Mouse (Mus musculus): ENCODE results near the gene Pgc. TPM values are rescaled to one million over a fixed set of nuclear protein-coding genes. Genes with fewer than 3 reads are reported as not detected.

Gene Pgc
- total RNA-seq, 2 experiments from 2014 or later = not detected

DNA sequence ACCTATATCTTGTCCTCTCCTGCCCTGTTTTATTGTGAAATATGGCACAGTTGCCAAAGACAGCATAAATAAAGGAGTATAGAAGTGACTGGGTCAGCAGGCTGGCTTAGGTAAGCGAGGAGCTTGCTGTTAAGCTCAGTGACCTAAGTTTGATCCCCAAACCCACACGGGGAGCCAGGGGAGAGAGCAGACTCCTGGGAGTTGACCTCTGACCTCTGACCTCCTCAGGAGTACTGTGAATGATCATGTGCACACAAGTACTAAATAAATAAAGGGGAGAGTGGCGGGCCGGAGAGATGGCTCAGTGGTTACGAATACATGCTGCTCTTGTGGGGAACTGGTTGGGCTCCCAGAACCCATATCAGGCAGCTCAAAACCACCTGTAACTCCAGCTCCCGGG, 23.5 kb downstream of the Pgc start:
- DNase-seq = no peak

DNA sequence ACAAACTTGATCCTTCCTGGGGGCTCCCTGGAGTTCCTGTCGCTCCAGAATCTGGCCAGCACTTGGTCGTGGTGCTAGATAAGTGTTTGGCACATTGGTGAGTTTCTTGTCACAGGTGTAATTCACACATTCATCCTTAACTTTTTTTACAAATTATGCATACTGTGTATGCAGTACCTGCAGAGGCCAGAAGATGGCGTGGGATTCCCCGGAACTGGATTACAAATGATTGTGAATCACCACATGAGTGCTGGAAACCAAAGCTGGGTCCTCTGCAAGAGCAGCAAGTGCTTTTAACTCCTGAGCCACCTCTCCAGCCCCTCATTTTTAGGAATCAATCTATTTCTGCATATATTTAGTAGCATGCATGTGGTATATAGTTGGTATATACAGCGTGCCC, 25.2 kb downstream of the Pgc start:
- DNase-seq = no peak

DNA sequence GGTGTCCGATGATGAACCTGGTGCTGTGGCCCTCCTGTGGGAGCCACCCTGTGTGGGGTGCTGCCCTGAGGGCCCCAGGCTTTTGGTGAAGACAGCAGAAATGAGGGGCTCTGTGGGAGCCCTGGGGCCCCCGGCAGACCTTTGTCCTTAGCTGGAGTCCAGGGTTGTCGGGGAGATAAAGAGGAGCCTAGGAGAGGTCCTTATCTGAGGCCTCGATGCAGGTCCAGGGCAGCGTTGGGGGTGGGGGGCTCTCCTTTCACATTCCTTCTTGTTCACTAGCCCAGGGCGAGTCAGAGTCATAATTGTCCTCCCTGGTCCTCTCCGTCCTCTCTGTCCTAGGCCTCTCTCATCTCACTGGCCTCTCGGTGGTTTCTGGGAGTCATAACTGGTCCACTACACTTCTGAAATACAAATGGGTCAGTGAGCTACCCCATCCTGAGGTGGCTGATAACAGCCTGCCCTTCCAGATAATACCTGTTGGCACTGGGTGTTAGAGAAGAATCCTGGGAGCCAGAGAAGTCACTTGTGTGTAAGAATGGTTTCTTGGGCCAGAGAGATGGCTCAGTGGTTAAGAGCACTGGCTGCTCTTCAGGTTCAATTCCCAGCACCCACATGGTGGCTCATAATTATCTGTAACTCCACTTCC, 26.6 kb downstream of the Pgc start:
- no peak for DNase-seq

DNA sequence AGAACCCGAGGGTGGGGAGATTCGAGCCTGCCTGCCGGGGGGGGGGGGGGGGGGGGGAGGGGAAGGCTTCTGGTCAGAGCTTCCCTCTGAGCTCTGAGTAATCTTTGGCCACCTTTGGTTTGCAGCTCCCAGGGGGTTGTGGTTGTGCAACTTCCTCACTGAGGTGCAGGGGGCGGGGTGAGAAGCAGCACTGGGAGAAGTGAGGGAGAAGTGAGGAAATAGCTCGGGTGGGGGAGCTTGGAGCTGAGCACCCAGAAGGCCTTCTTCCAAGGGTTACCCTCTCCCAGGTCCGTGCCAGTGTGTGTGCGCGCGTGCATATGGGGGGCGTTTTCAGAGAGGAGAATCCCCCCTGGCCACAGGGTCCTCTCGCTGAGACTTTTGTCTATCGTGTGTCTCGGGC, 27.6 kb downstream of the Pgc start:
- peak; percentile 43 to 71 for DNase-seq

- no peak for DNase-seq
Measured at GRCm38 (mm10) chr17:47756366-47756765, 29.7 kb downstream of the Pgc start.

- no peak for DNase-seq
Measured at GRCm38 (mm10) chr17:47757056-47757610, 30.5 kb downstream of the Pgc start.

DNA sequence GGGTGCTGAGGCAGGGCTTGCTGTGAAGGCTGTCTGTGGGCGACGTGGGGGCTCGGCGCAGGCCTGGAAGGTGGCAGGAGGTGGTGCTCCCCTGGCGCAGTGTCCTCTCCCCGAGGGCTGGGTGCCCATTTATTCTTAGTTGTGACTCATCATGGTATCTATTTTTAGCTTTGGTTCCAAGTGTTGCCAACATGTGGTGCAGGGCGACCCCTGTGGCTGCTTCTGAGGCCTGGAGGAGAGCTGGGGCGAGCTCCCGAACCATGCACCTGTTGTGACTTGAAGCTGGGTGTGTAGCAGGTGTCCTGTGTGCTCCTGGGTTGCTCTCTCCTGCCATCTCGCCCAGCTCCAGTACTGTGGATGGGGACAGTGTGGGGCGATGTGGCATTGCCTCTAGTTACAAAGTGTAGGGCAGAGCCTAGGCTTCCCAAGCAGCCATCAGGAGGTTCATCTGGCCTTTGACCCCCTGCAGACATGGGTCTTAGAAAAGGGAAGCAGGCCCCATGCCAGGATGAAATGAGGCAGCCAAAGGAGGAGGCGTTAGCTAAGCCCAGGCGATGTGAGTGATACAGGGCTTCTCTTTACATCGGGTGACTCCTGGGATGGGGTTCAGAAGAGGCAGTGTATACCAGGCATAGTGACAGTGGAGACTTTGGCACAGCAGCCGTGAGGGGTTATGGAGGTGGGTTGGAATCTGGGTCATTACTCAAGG, 33.2 kb downstream of the Pgc start:
- DNase-seq = peak; percentile 66 to 80

DNA sequence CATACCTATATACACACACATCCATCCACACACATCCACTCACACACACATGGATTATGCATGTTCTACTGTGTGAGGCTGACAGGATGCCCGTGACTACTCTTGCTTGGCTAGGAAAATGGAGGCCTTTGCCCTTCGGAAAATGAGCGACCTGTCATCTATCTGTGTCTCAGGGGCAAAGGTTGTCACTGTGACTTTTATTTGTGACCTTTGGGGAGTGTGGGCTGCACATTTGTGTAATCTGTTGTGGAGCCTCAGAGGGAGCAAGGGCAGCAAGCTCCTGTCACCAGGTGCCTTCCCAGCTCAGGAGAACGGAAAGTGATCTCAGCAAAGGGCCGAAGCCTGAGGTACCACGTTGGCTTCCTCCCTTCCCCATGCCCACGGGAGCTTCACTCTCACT, 35.4 kb downstream of the Pgc start:
- no peak for DNase-seq

DNA sequence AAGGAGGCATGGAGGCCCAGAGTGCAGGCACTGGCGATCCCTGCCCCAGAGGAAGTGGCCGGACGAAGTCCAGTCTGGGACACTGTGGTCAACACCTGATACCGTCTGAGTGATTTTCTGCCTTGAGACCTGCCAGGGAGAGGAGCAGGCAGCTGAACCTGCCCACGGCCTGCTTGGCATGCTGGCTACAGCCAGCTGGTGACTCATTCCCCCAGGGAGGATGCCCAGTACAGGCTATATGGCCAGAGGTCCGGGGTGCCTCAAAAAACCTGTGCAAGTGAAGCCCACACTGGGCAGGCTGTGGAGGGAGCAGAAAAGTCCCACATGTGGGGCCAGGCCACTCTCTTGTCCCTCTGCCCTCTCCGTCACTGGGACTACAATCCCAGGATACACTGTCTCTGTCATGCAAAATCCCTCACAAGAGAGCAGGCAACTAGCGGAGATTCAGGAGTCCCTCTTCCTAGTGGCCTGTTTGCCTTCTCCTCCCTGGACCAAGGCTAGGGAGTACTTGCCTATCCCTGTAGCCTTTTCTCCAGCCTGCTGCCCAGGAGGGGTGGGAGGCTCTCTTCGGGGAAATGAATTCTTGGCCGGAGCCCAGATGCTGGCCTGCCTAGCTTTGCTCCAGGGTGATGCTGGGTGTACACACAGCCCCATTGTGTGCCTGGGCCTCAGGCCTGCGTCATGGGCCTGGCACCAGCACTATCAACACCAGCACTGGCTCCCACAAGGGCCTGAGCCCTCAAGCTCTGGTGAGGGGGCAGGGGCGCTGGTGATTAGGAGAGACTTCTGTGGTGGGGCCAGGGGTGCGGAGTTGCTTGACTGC, 36.1 kb downstream of the Pgc start:
- peak; percentile 59 to 70 for DNase-seq

GRCm38 (mm10) chr17:47765986-47766385, 39.3 kb downstream of the Pgc start:
- no peak for DNase-seq

- DNase-seq = no peak
Measured at GRCm38 (mm10) chr17:47766407-47767043, 39.9 kb downstream of the Pgc start.

DNA sequence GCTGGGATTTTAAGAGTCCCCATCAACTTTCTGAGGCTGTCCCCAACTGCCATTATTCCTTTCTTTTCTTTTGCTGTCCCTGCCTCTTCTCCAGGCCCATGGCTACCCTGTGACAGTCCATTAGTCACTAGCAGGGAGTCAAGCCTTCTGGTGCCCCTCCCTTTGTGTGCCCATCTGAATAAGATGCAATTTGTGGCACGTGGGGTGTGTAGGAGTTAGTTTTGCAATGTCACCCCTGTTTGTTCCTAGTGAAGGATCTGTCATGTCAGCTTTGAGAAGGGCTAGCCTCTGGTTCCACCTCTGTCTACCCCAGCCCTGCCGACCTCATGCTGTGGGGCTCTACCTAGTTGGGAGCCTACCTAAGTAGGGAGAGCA, 40.4 kb downstream of the Pgc start:
- no peak for DNase-seq

- DNase-seq = no peak
Measured at GRCm38 (mm10) chr17:47767456-47768141, 41.0 kb downstream of the Pgc start.

- DNase-seq = peak; percentile 43 to 54
Measured at GRCm38 (mm10) chr17:47768707-47769276, 42.1 kb downstream of the Pgc start.

DNA sequence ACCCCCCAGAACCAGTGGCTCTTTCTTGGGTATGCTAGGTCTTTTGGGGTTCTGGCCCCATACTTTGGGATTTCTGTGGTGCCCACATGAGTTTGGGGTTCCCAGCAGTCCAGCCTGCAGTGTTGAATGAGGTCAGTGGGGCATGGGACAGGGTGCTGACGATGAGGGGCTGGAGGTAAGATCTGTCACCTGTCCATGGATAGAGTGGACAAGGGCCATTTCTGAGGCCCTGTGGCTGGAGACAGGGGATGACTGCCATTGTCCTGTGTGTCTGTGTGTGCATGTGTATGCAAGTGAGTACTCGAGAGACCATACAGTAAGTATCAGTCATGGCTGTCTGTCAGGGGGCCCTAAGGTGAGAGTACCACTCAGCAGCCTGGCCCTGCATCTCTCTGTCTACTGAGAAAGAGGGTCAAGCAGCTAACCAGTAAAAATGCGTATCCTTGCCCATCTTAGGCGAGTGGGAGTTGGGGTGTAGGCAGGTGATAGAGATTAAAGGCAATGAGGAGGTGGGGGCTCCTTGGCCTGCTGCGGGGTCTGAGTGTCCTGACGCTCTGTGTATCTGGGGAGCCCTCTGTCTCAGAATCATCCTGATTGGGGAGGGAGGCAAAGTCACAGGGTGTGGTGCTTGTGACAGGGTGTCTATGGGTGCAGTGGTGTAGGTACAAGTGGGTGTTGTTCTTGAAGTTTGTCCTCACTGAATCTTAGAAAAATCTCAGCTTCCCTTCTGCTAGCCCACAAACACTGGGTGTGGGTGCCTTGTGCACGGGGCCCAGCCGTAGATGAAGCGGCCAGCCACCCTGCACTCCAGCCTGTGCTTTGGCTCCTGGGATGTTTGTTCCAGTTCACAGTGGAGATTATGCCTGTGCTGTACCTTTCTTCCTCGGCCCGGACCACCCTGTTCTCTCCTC, 43.0 kb downstream of the Pgc start:
- DNase-seq = no peak

GRCm38 (mm10) chr17:47773604-47774003, 47.0 kb downstream of the Pgc start:
- no peak for DNase-seq

GRCm38 (mm10) chr17:47777141-47777540, 50.5 kb downstream of the Pgc start:
- DNase-seq = no peak

DNA sequence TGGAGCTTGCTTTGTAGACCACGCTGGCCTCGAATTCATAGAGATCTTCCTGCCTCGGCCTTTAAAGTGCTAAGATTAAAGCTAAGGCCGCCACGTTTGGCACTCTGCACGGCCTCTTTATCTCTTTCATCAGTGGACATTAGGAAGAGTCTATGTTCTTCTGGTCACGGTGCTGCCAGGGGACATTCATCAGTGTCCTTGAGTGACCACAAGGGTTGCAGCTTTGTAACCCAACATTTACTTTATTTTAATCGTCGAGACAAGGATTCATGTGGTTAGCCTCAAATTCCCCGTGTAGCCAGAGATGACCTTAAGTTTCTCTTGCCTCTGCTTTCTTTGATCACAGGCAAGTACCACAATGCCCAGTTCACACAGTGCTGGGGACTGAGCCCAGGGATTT, 53.8 kb downstream of the Pgc start:
- peak in 1 of 2 experiments; percentile 40 for DNase-seq

DNA sequence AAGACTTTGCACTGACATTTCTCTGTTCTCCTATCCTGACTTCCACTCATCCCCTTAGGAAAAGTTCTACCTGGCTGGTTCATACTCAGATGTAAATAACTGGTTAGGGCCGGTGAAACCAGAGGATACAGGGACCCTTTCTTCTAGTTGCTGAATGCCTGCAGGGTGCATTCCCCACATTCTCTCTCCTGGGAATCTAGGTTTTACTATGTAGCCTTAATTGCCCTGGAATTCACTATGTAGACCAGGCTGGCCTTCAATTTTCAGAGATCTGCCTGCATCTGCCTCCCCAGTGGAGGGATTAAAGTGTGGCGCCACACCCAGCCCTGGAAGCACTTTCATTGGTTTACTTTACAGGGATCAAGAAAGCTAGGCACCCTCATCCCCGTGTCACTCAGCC, 55.8 kb downstream of the Pgc start:
- no peak for DNase-seq
